Mouse (Mus musculus) megakaryocyte-erythroid progenitor cell, adult 5-6 weeks (primary cell): ENCODE data around the gene Cd247. TPM values are rescaled to one million over a fixed set of nuclear protein-coding genes. Genes with fewer than 3 reads are reported as not detected.
A peak's percentile ranks its signal among the peaks of the same experiment; 100 is the strongest.

Source experiments
- ATAC-seq: replicated peaks from 2 replicates; pipeline ENCODE4 v1.8.0; 2016; ENCODE audit warnings: mild to moderate bottlenecking, inconsistent platforms; ENCODE audit not compliant: severe bottlenecking, poor library complexity, low FRiP score, low TSS enrichment
- total RNA-seq, 2 experiments: library from RNA; stranded (forward) in 1 of 2; stranded (reverse) in 1 of 2; fragments of 200-1000, 215-1000 nt in 1 of 2; fragments of >200 nt in 1 of 2; fragmentation: Nextera tagmentation in 1 of 2; gene quantifications; 2 replicates each; pipeline ENCODE4 v1.2.3; 2014 to 2017

The Cd247 gene
- total RNA-seq, 2 experiments from 2014 or later: 6.2 to 7.5 TPM

DNA sequence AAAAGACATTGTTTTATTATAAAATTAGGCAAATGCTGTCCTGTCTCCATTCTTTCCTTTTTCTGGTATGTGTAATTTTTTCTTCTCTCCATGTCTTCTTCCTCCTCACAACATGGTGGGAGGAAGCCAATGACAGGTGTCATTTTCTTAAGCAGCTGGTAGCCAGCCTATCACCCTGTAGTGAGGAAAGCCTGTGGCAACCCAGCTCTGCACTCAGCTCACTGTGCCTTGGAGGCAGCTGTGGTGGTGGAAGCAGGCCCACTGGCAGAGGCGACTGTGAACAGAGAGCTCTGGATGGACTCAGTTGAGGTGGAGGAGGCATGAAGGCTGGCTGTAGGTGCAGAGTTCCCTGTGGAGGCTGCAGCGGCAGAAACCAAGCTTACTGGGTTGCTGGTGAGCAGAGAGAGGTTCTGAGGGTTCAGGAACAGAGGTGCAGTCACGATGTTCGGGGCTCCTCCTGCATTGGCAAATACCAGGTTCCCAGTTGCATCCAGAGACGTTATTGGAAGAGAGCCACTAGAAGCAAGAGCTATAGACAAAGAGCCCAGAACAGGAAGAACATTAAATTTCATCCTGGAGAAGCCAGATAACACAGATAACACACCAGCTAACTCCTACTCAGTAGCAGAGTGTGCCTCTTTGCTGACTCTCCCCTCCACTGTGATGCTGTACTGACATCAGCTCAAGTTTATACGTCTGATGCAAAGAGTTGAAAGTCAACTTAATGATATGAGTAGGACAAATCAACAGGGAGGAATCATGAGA is 87.2 kb downstream of the Cd247 start:
- ATAC-seq: peak; percentile 88

GRCm38 (mm10) chr1:165878751-165879150 is 90.3 kb downstream of the Cd247 start:
- ATAC-seq: no peak

DNA sequence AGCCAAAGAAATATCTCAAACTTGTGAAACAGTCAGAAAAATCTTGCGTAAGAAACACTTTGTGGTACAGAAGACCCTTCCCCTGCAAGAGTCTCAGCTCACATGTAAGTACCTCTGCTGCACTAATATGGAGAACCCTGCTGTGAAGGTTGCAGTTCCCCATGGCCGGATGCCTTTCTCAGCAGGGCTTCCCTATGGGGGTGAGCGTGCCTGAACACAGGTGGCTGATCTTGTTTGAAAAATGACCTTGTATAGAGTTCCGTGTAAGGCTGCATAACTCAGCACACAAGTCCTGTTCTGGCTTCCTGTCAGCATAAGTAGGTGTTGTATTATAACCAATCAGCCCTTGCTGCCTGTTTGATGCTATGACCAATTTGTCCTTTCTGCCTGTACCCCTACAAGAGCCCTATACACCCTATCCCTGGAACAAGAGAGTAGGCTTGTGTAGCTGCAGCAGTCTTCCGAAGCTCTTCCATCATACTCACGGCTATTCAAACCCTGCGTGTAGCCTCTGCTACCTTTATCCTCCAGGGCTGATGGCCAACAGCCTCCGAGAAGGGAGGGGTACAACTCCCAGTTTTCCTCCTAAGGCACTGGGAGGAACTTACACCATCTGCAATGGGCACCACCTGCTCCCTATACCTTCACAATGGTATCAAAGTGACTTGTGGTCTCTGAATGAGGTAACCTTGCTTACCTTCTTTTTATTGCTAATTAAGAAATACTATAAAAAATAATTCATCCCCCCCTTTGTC is 93.8 kb downstream of the Cd247 start:
- no peak for ATAC-seq

DNA sequence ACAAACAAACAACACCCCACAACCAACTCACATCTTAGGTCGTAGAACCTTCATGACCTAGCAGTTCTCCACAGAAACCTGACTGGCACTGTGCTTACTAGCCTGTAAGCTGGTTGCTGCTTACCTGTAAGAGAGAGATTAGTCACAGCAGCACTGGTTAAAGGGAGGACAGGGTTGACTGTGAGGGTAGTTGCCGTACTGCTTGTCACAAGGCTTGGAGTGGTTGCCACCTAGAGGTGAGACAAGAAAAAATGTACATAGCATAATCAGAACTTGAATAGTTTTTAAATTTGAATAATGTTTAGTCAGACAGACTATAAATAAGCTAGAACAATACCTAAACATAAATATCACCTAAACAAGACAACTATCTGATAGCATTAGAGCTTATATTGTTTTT is 103.2 kb downstream of the Cd247 start:
- ATAC-seq: peak; percentile 78

- no peak for ATAC-seq
These were observed 115.1 kb downstream of the Cd247 start for GRCm38 (mm10) chr1:165903596-165903995.

DNA sequence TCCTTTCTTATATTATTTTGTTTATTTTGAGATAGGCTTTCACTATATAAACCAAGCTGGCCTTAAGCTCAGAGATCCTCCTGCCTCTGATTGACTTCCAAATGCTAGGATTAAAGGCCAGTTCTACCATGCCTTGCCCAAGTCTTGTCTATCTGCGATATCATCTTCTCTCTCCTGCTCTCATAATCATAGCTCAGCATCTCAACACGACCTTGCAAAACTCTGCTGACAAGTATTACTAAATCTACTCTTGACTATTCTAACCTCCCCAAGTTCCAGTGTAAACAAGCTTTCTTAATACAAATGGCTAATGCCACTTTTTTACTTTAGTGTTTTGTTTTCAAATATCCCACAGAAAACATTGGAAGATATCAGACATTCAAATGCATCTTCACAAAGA is 119.7 kb downstream of the Cd247 start:
- no peak for ATAC-seq

GRCm38 (mm10) chr1:165908806-165909205 is 120.3 kb downstream of the Cd247 start:
- no peak for ATAC-seq

GRCm38 (mm10) chr1:165909471-165909870 is 121.0 kb downstream of the Cd247 start:
- ATAC-seq: no peak

- 0 out of 2 replicates have a peak, but pooled peaks have one; percentile 22 for ATAC-seq
These were observed 125.4 kb downstream of the Cd247 start for GRCm38 (mm10) chr1:165913720-165914415.

DNA sequence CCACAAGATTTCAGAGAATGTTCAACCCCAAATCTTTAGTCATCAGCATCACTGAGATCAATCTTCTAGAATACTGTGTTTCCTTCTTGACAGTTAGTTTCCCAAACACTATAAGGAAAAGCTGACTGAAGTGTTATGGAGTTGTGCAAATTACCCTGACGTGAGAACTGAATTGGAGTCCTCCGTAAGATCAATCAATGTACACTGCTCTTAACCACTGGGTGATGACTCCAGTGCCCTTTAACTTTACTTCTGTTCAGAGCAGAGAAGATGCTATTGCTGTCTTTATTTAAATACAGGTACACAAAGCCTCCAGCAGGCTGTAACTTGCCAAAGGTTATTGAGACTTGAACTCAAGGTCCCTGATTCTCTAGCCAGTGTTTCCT is 125.9 kb downstream of the Cd247 start:
- no peak for ATAC-seq

GRCm38 (mm10) chr1:165921026-165921425 is 132.5 kb downstream of the Cd247 start:
- ATAC-seq: no peak

DNA sequence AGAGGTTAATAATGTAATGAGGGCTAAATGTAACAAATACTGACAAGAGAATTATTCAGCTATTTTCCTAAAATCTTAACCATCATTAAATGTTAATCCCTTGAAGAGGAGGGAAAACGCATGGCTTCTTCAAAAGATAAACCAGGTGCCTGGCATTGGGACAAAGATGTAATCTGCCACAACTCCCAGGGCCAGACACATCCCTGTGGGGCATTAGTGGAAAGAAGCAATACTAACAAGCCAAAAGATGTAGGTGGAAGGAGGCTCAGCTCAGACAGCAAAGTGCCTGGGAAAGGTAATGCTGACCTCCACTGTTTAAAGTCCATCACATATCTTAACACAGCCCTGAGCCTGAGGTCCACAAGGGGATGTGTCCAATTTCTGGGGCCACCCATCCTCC is 134.0 kb downstream of the Cd247 start:
- ATAC-seq: no peak

DNA sequence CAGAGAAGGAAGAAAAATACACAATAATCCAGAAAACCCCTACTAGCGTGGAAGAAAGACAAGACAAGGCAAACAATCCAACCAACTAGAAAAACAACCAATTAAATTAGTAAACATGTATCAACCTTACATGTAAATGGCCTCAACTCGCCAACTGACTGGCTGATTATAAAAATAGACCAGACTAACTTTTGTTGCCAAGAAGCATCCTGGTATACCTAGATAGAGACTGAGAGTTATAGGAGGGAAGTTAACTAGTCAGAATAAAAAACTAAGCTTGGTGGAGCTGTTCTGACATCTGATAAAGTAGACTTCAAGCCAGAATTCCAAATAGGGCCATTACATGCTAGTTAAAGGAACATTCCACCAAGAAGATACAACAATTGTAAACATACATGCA is 136.7 kb downstream of the Cd247 start:
- peak; percentile 72 for ATAC-seq

Other genes with a start within 250 kb of the Cd247 start
- 0.77 and 3.5 TPM in 2 replicates for gene Mpzl1, start 154.1 kb upstream of the Cd247 start, total RNA-seq (2014; fragmentation: Nextera tagmentation)
- 1.2 and 3.5 TPM in 2 replicates for gene Mpzl1, start 154.1 kb upstream of the Cd247 start, total RNA-seq (2017)
- 9.9 and 19.4 TPM in 2 replicates for gene Rcsd1, start 78.9 kb upstream of the Cd247 start, total RNA-seq (2014; fragmentation: Nextera tagmentation)
- gene Rcsd1, start 78.9 kb upstream of the Cd247 start, total RNA-seq (2017): 11.1 TPM in 2 replicates
- 189 and 232 TPM in 2 replicates for gene Creg1, start 24.9 kb upstream of the Cd247 start, total RNA-seq (2014; fragmentation: Nextera tagmentation)
- 159 and 165 TPM in 2 replicates for gene Creg1, start 24.9 kb upstream of the Cd247 start, total RNA-seq (2017)
- gene Pou2f1, start 214.0 kb downstream of the Cd247 start, total RNA-seq (2014; fragmentation: Nextera tagmentation): 28.8 and 37.0 TPM in 2 replicates
- gene Pou2f1, start 214.0 kb downstream of the Cd247 start, total RNA-seq (2017): 13.0 and 34.7 TPM in 2 replicates